Mouse (Mus musculus) stomach, postnatal 0 days (tissue): ENCODE results near the gene Selenok. TPM values are rescaled to one million over a fixed set of nuclear protein-coding genes. Genes with fewer than 3 reads are reported as not detected.

Experiments
- ATAC-seq: fragments of 200-750 bp; cut with Nextera tagmentation; 2 replicates; pipeline ENCODE4 v1.8.0; 2017; ENCODE audit not compliant: low FRiP score, low TSS enrichment
- DNase-seq: peaks from one replicate; pipeline ENCODE4 v3.0.0-alpha.2; 2016; ENCODE audit warnings: low spot score
- H3K27ac ChIP-seq: fragments of 300-500 bp; sonication (generic); replicated peaks from 2 replicates; pipeline ENCODE4 v1.5.1; 2014; ENCODE audit warnings: mild to moderate bottlenecking, control low read depth
- H3K27me3 ChIP-seq: fragments of 300-500 bp; sonication (generic); 2 replicates; pipeline ENCODE4 v1.6.1; 2014; ENCODE audit warnings: low read length; ENCODE audit not compliant: control insufficient read depth, insufficient read depth
- H3K36me3 ChIP-seq: fragments of 300-500 bp; sonication (generic); 2 replicates; pipeline ENCODE4 v1.6.1; 2014; ENCODE audit warnings: low read length, mixed read lengths; ENCODE audit not compliant: control insufficient read depth, insufficient read depth
- H3K4me1 ChIP-seq: fragments of 300-500 bp; sonication (generic); replicated peaks from 2 replicates; pipeline ENCODE4 v1.6.1; 2014; ENCODE audit warnings: antibody characterized with exemption; ENCODE audit not compliant: control insufficient read depth, insufficient read depth
- H3K4me2 ChIP-seq: fragments of 300-500 bp; sonication (generic); replicated peaks from 2 replicates; pipeline ENCODE4 v1.6.1; 2014; ENCODE audit warnings: low read depth, mild to moderate bottlenecking, control low read depth, moderate library complexity
- H3K4me3 ChIP-seq: fragments of 300-500 bp; sonication (generic); 2 replicates; pipeline ENCODE4 v1.5.1; 2014; ENCODE audit warnings: low read depth, low read length, control low read depth
- H3K9ac ChIP-seq: fragments of 300-500 bp; sonication (generic); 2 replicates; pipeline ENCODE4 v1.6.1; 2014; ENCODE audit warnings: mild to moderate bottlenecking, low read length, control low read depth, mixed read lengths
- H3K9me3 ChIP-seq: fragments of 300-500 bp; sonication (generic); 2 replicates; pipeline ENCODE4 v1.6.1; 2016; ENCODE audit warnings: low read length; ENCODE audit not compliant: control insufficient read depth
- CTCF ChIP-seq: IDR thresholded peaks from 2 replicates; pipeline ENCODE4 v1.5.1; 2016; ENCODE audit warnings: antibody characterized with exemption, low read depth, mild to moderate bottlenecking, moderate library complexity
- EP300 ChIP-seq: optimal IDR thresholded peaks from 2 replicates; pipeline ENCODE3; 2016; ENCODE audit warnings: antibody characterized with exemption
- WGBS: fragments of 180-500 bp; shearing (Covaris S2); extraction: QIAGEN DNeasy Blood & Tissue Kit; methylation state at CpG from one replicate; pipeline ENCODE4 v1.1.7; 2014; 5-methylcytosine and 5-hydroxymethylcytosine counted together
- microRNA-seq: library from miRNA; unstranded; fragments of <30 nt; microRNA quantifications from one replicate; pipeline ENCODE4, GENCODE M21; 2016
- polyA plus RNA-seq: library from polyadenylated mRNA; unstranded; fragments of >200 nt; fragmentation: Nextera tagmentation; extraction: Ambion mirVana; gene quantifications from 2 replicates; pipeline ENCODE4 v1.2.1, GENCODE M21; 2015

Gene Selenok
- polyA plus RNA-seq, 1 experiment from 2014 or later = 372 TPM

- TF ChIP-seq EP300 = no peak
- no peak for TF ChIP-seq CTCF
- H3K27ac ChIP-seq = no peak overlapping the region
- no peak for ATAC-seq
- no peak for DNase-seq
- 90% methylated on average over 6 of the region's 6 CpGs for WGBS
- no peaks in the 10 kb centered on the region for H3K9me3 ChIP-seq
- no peaks in the 10 kb centered on the region for H3K36me3 ChIP-seq
- no peak overlapping the region for H3K4me3 ChIP-seq
- no peaks in the 10 kb centered on the region for H3K27me3 ChIP-seq
- no peak overlapping the region for H3K9ac ChIP-seq
- no peaks in the 10 kb centered on the region for H3K4me1 ChIP-seq
- H3K4me2 ChIP-seq = no peak overlapping the region
Measured at GRCm38 (mm10) chr14:30018846-30019245, 50.7 kb downstream of the Selenok start.

DNA sequence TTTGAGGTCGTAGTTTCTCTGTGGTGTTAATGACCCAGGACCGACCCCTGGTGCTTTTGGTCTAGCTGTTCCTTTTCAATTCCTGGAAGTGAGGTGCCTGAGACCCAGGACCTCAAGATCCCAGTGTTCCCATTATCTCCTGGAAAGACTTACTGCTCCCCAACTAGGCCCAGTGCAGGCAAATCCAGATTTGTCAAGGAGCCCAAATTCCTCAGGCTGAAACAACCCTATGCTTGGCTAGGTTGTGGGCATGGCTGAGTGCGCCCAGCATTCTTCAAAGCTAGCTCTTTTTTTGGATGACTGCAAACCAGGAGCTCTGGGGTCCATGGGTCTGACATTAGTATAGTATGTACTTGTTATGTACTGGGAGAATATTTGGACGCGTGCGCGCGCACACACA lies 51.3 kb downstream of the Selenok start:
- WGBS = 94% methylated on average over 8 of the region's 8 CpGs
- ATAC-seq = no peak

GRCm38 (mm10) chr14:30019792-30020575 lies 51.9 kb downstream of the Selenok start:
- Histone ChIP-seq H3K4me1 (no peaks in the 10 kb centered on the region), H3K4me3 (no peak overlapping the region), H3K9me3 (no peaks in the 10 kb centered on the region), H3K9ac (no peak overlapping the region), H3K27ac (no peak overlapping the region), H3K4me2 (no peak overlapping the region), H3K36me3 (no peaks in the 10 kb centered on the region), H3K27me3 (no peaks in the 10 kb centered on the region)
- TF ChIP-seq CTCF (no peak), EP300 (no peak)
- ATAC-seq (no peak), DNase-seq (no peak)
- 70% methylated on average over 9 of the region's 9 CpGs for WGBS

More for the DNA sequence above, 51.3 kb downstream of the Selenok start:
- no peaks in the 10 kb centered on the region for H3K27me3 ChIP-seq
- no peak overlapping the region for H3K4me3 ChIP-seq
- TF ChIP-seq CTCF = no peak
- no peak for TF ChIP-seq EP300
- no peak overlapping the region for H3K27ac ChIP-seq
- no peak overlapping the region for H3K9ac ChIP-seq
- H3K9me3 ChIP-seq = no peaks in the 10 kb centered on the region
- no peak for DNase-seq
- H3K4me1 ChIP-seq = no peaks in the 10 kb centered on the region
- no peaks in the 10 kb centered on the region for H3K36me3 ChIP-seq
- H3K4me2 ChIP-seq = no peak overlapping the region

DNA sequence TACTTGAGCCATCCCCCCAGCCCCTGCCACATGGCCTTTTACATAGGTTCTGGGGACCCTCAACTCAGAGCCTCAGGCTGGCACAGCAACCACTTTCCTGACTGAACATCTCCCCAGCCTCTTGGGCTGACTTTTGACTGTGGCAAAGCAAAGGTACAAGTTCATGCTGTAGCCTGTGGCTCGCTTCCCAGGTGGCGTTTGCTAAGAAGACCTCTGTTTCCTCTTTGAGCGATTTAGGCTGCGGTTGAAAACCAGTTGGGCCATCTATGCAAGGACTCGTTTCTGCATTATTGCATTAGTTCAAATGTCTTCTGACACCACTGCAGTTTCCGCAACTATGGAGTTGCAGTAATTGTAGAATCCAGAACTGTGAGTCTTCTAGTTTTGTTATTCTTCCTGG lies 54.4 kb downstream of the Selenok start:
- Histone ChIP-seq H3K4me1 (no peaks in the 10 kb centered on the region), H3K9me3 (no peaks in the 10 kb centered on the region), H3K27ac (no peak overlapping the region), H3K27me3 (no peaks in the 10 kb centered on the region), H3K4me2 (no peak overlapping the region), H3K4me3 (no peak overlapping the region), H3K9ac (no peak overlapping the region), H3K36me3 (no peaks in the 10 kb centered on the region)
- DNase-seq (no peak), ATAC-seq (no peak)
- TF ChIP-seq EP300 = no peak
- TF ChIP-seq CTCF = no peak
- WGBS = 88% methylated on average over 6 of the region's 6 CpGs

DNA sequence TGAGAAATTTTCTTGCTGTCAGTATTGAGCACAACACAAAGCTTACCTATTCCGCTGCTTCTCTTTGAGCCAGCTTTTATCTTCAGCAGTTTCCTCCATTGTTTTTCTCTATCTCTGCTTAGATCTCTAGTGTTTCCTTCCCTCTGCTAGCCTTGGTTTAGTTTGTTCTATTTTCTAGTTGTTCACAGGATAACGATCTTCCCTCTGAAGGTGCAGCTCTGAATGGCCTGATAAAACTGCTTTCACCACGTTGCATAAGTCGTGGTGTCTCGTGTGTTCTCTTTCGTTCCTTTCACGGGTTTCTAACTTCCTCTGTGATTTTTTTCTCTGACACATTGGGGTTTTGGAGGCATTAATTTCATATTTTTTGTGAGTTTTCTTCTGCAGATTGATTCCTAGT lies 56.3 kb downstream of the Selenok start:
- no peak for TF ChIP-seq EP300
- TF ChIP-seq CTCF = no peak
- 34% methylated on average over 7 of the region's 7 CpGs for WGBS
- no peaks in the 10 kb centered on the region for H3K9me3 ChIP-seq

More for the DNA sequence above, 56.3 kb downstream of the Selenok start:
- H3K36me3 ChIP-seq = no peaks in the 10 kb centered on the region
- no peaks in the 10 kb centered on the region for H3K4me1 ChIP-seq
- no peak overlapping the region for H3K27ac ChIP-seq
- no peak overlapping the region for H3K4me3 ChIP-seq
- DNase-seq = no peak
- H3K4me2 ChIP-seq = no peak overlapping the region
- no peaks in the 10 kb centered on the region for H3K27me3 ChIP-seq
- no peak for ATAC-seq
- no peak overlapping the region for H3K9ac ChIP-seq

Small RNA genes lying within 50 kb of the gene (microRNA-seq; reads per million reads assigned to microRNA genes)
- not detected for gene Mir6947

Other genes with a start within 250 kb of the Selenok start
- gene Cacna2d3, start 246.4 kb upstream of the Selenok start, polyA plus RNA-seq = 0.98 and 1.1 TPM in 2 replicates
- 27.6 and 28.7 TPM in 2 replicates for gene Actr8, start 10.0 kb downstream of the Selenok start, polyA plus RNA-seq
- 0.35 and 0.52 TPM in 2 replicates for gene Il17rb, start 40.6 kb downstream of the Selenok start, polyA plus RNA-seq
- 1.5 and 1.7 TPM in 2 replicates for gene Chdh, start 40.7 kb downstream of the Selenok start, polyA plus RNA-seq